Mouse (Mus musculus) CH12.LX (cell line): Measurements from ENCODE around the gene Abhd11. TPM values are rescaled to one million over a fixed set of nuclear protein-coding genes. Genes with fewer than 3 reads are reported as not detected.

Experiments used
- DNase-seq: peaks from one replicate; pipeline ENCODE4 v3.0.0-alpha.2; 2013; ENCODE audit errors: extremely low read depth
- H3K27ac ChIP-seq: 2 replicates; pipeline ENCODE4 v1.5.1; 2012; ENCODE audit warnings: low read depth, mild to moderate bottlenecking, control low read depth, moderate library complexity; ENCODE audit not compliant: insufficient read depth
- H3K27me3 ChIP-seq: replicated peaks from 2 replicates; pipeline ENCODE3; 2012; ENCODE audit warnings: inconsistent platforms
- H3K36me3 ChIP-seq, 2 experiments: replicated peaks in 1 of 2; 2 replicates each; pipeline versions ENCODE3 to v1.6.1; 2012; ENCODE audit warnings: inconsistent platforms in 1 of 2, low read length in 1 of 2, mild to moderate bottlenecking in 1 of 2, mixed read lengths in 1 of 2, moderate library complexity in 1 of 2; ENCODE audit not compliant: control insufficient read depth in 1 of 2, insufficient read depth in 1 of 2
- H3K4me1 ChIP-seq, 2 experiments: 2 replicates each; pipeline ENCODE4 v1.6.1; 2012; ENCODE audit warnings: inconsistent platforms in 1 of 2, moderate library complexity in 1 of 2; ENCODE audit not compliant: insufficient read depth in 2 of 2, control insufficient read depth in 1 of 2
- H3K4me2 ChIP-seq: 2 replicates; pipeline ENCODE4 v1.6.1; 2012; ENCODE audit warnings: low read depth, mild to moderate bottlenecking, control low read depth; ENCODE audit not compliant: poor library complexity, insufficient read depth, severe bottlenecking
- H3K4me3 ChIP-seq, 3 experiments: fragments of 150-350 bp in 1 of 3; sonication (generic) in 1 of 3; replicated peaks in 1 of 3; 2 replicates each; pipeline versions ENCODE3 to v1.5.1; 2011 to 2012; ENCODE audit warnings: low read depth in 2 of 3, low read length in 2 of 3, mild to moderate bottlenecking in 2 of 3, moderate library complexity in 2 of 3, control low read depth in 1 of 3, improper control_type of control experiment in 1 of 3, inconsistent platforms in 1 of 3, mixed read lengths in 1 of 3; ENCODE audit not compliant: poor library complexity in 1 of 3
- H3K79me2 ChIP-seq: replicated peaks from 2 replicates; pipeline ENCODE4 v1.6.1; 2012; ENCODE audit warnings: mild to moderate bottlenecking, moderate library complexity; ENCODE audit not compliant: control insufficient read depth, poor library complexity, insufficient read depth, severe bottlenecking; ENCODE audit errors: extremely low read depth
- H3K9ac ChIP-seq: 2 replicates; pipeline ENCODE4 v1.6.1; 2012; ENCODE audit warnings: low read depth, mild to moderate bottlenecking, control low read depth, moderate library complexity; ENCODE audit not compliant: insufficient read depth
- H3K9me3 ChIP-seq: replicated peaks from 2 replicates; pipeline ENCODE3; 2012; ENCODE audit warnings: low read length, inconsistent platforms, mixed read lengths
- CHD2 ChIP-seq: IDR thresholded peaks from 2 replicates; pipeline ENCODE4 v1.6.1; 2011; ENCODE audit warnings: low read length, improper control_type of control experiment
- ETS1 ChIP-seq: conservative IDR thresholded peaks from 2 replicates; pipeline ENCODE4 v1.6.1; 2012; ENCODE audit warnings: low read depth, mild to moderate bottlenecking, inconsistent platforms, low read length, improper control_type of control experiment, moderate library complexity
- KAT2A ChIP-seq: IDR thresholded peaks from 2 replicates; pipeline ENCODE4 v1.6.1; 2012; ENCODE audit warnings: low read length, improper control_type of control experiment, inconsistent platforms; ENCODE audit not compliant: insufficient replicate concordance
- MAX ChIP-seq: IDR thresholded peaks from 2 replicates; pipeline ENCODE4 v1.6.1; 2011; ENCODE audit warnings: low read length, improper control_type of control experiment
- MEF2A ChIP-seq: IDR thresholded peaks from 2 replicates; pipeline ENCODE4 v1.6.1; 2014; ENCODE audit warnings: low read depth, mild to moderate bottlenecking, inconsistent platforms, low read length, improper control_type of control experiment, borderline replicate concordance
- MXI1 ChIP-seq: IDR thresholded peaks from 2 replicates; pipeline ENCODE4 v1.6.1; 2011; ENCODE audit warnings: mild to moderate bottlenecking, low read depth, low read length, improper control_type of control experiment
- MYC ChIP-seq: IDR thresholded peaks from 2 replicates; pipeline ENCODE4 v1.6.1; 2011; ENCODE audit warnings: low read depth, mild to moderate bottlenecking, improper control_type of control experiment, low read length
- SMC3 ChIP-seq: IDR thresholded peaks from 2 replicates; pipeline ENCODE4 v1.6.1; 2011; ENCODE audit warnings: low read depth, low read length, improper control_type of control experiment
- USF1 ChIP-seq: IDR thresholded peaks from 2 replicates; pipeline ENCODE4 v1.6.1; 2014; ENCODE audit warnings: low read depth, mild to moderate bottlenecking, inconsistent platforms, low read length, improper control_type of control experiment
- USF2 ChIP-seq: conservative IDR thresholded peaks from 2 replicates; pipeline ENCODE4 v1.6.1; 2011; ENCODE audit warnings: low read depth, low read length, improper control_type of control experiment
- ZNF384 ChIP-seq: IDR thresholded peaks from 2 replicates; pipeline ENCODE4 v1.6.1; 2012; ENCODE audit warnings: low read depth, low read length, improper control_type of control experiment, inconsistent platforms
- dilution Hi-C: fragments of 300-500 bp; cut with MboI; formaldehyde crosslinking; loops from 2 replicates; pipeline ENCODE4 v1.14.3; 2020; ENCODE audit warnings: low sequenced_read_pairs; ENCODE audit not compliant: extremely low pct_unique_long_range_greater_than_20kb, extremely low pct_ligation_motif_present
- in situ Hi-C: fragments of 300-500 bp; cut with MboI; formaldehyde crosslinking; loops from 3 replicates; pipeline ENCODE4 v1.14.3; 2019; ENCODE audit warnings: low sequenced_read_pairs, low pct_ligation_motif_present, low pct_unique_long_range_greater_than_20kb, mixed read lengths
- polyA plus RNA-seq: library from polyadenylated mRNA; unstranded; fragments of >175 nt; gene quantifications from 2 replicates; pipeline ENCODE4 v1.2.1, GENCODE M21; 2012; ENCODE audit warnings: low read depth; ENCODE audit not compliant: insufficient read length
- total RNA-seq, 2 experiments: library from RNA; depleted of rRNA; stranded (reverse); fragments of 300-350 nt in 1 of 2; fragments of >200 nt in 1 of 2; gene quantifications; 2 replicates each; pipeline ENCODE4 v1.2.3; 2012 to 2014

Abhd11 gene
- total and polyA plus RNA-seq, 3 experiments = 32.1 to 36.6 (median 36.0) TPM

GRCm38 (mm10) chr5:135040059-135040458, 31.1 kb downstream of the Abhd11 start:
- no peak for DNase-seq
- no peak for TF ChIP-seq KAT2A
- TF ChIP-seq CHD2 = no peak
- TF ChIP-seq MXI1 = no peak
- no peak for TF ChIP-seq ZNF384
- no peak for TF ChIP-seq MAX
- TF ChIP-seq ETS1 = no peak
- TF ChIP-seq SMC3 = no peak
- no peak for TF ChIP-seq USF1
- no peak for TF ChIP-seq USF2
- TF ChIP-seq MEF2A = no peak
- H3K9ac ChIP-seq = no peak overlapping the region
- H3K9me3 ChIP-seq = no peaks in the 10 kb centered on the region
- H3K4me1 ChIP-seq = 0 out of 4 replicates have a peak, but pooled peaks cover 0 to 2% of the 10 kb centered on the region in 2 experiments
- H3K27ac ChIP-seq = no peak overlapping the region
- in situ Hi-C loops (no loop called here), dilution Hi-C loops (no loop called here)
- H3K79me2 ChIP-seq = no peaks in the 10 kb centered on the region
- H3K4me2 ChIP-seq = no peak overlapping the region
- peaks cover 0 to 52% of the 10 kb centered on the region in 2 experiments for H3K36me3 ChIP-seq
- no peak overlapping the region for H3K4me3 ChIP-seq
- H3K27me3 ChIP-seq = no peaks in the 10 kb centered on the region

GRCm38 (mm10) chr5:135040777-135041176, 31.8 kb downstream of the Abhd11 start:
- Histone ChIP-seq H3K27me3 (no peaks in the 10 kb centered on the region), H3K36me3 (peaks cover 0 to 59% of the 10 kb centered on the region in 2 experiments), H3K79me2 (no peaks in the 10 kb centered on the region), H3K4me1 (no peaks in the 10 kb centered on the region), H3K9ac (no peak overlapping the region), H3K27ac (no peak overlapping the region), H3K4me3 (no peak overlapping the region)
- dilution Hi-C loops = no loop called here
- in situ Hi-C loops = no loop called here
- no peak for DNase-seq
- TF ChIP-seq MYC = no peak
- TF ChIP-seq, all 38 proteins: peak for 0
- H3K9me3 ChIP-seq = no peaks in the 10 kb centered on the region
- no peak overlapping the region for H3K4me2 ChIP-seq

GRCm38 (mm10) chr5:135042105-135042788, 33.3 kb downstream of the Abhd11 start:
- H3K4me2 ChIP-seq = no peak overlapping the region
- H3K27ac ChIP-seq = no peak overlapping the region
- no peaks in the 10 kb centered on the region for H3K79me2 ChIP-seq
- in situ Hi-C loops (no loop called here), dilution Hi-C loops (no loop called here)
- no peaks in the 10 kb centered on the region for H3K4me1 ChIP-seq
- no peak overlapping the region for H3K9ac ChIP-seq
- no peaks in the 10 kb centered on the region for H3K27me3 ChIP-seq
- no peak overlapping the region for H3K4me3 ChIP-seq
- no peaks in the 10 kb centered on the region for H3K9me3 ChIP-seq
- H3K36me3 ChIP-seq = peaks cover 0 to 60% of the 10 kb centered on the region in 2 experiments
- TF ChIP-seq ETS1 = no peak
- no peak for DNase-seq
